Mouse (Mus musculus): ENCODE data around the gene Setd4. TPM values are rescaled to one million over a fixed set of nuclear protein-coding genes. Genes with fewer than 3 reads are reported as not detected.

Setd4 gene
- polyA plus RNA-seq, 1 experiment from 2014 or later: 6.3 TPM

DNA sequence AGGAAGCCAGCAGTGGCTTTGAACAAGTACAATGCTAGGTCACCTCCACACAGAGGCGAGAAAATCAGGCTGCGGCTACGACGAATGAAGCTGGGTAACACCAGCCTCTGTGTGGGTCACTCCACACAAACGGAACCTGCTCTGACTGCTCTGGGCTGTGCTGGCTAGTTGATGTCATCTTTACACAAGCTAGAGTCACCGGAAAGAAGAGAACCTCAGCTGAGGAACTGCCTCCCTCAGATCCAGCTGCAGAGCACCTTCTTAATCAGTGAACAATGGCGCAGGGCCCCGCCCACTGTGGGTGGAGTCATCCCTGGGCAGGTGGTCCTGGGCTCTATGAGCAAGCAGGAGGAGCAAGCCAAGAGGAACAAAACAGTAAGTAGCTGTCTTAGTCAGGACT is 17.5 kb downstream of the Setd4 start:
- Histone ChIP-seq H3K4me1 (ENCODE audit: insufficient read depth) (peaks cover 12% of the 10 kb centered on the region; the same call in 1 of the 2 replicates), H3K4me3 (ENCODE audit: low read depth, low read length) (peak overlapping the region; percentile 13; the same call in 1 of the 2 replicates), H3K4me2 (ENCODE audit: low read depth, low read length) (peak overlapping the region; percentile 52), H3K9ac (replicated peaks) (no peak overlapping the region), H3K27ac (ENCODE audit: low read depth) (0 out of 2 replicates have a peak overlapping the region, but pooled peaks have one; percentile 44), H3K36me3 (replicated peaks; ENCODE audit: insufficient read depth, low read length) (peaks cover 12% of the 10 kb centered on the region), H3K9me3 (ENCODE audit: low read length) (no peaks in the 10 kb centered on the region), H3K27me3 (ENCODE audit: insufficient read depth, low read length) (no peaks in the 10 kb centered on the region)
- ATAC-seq (0 out of 2 replicates have a peak, but pooled peaks have one; percentile 5), DNase-seq (peak; percentile 54)
- WGBS (ENCODE audit: insufficient replicate concordance): 49% methylated on average over 8 of the region's 8 CpGs
- TF ChIP-seq EP300 (IDR thresholded peaks at IDR 0.05; ENCODE audit: low read depth): no peak
- TF ChIP-seq CTCF (IDR thresholded peaks at IDR 0.05; ENCODE audit: low read depth): no peak

DNA sequence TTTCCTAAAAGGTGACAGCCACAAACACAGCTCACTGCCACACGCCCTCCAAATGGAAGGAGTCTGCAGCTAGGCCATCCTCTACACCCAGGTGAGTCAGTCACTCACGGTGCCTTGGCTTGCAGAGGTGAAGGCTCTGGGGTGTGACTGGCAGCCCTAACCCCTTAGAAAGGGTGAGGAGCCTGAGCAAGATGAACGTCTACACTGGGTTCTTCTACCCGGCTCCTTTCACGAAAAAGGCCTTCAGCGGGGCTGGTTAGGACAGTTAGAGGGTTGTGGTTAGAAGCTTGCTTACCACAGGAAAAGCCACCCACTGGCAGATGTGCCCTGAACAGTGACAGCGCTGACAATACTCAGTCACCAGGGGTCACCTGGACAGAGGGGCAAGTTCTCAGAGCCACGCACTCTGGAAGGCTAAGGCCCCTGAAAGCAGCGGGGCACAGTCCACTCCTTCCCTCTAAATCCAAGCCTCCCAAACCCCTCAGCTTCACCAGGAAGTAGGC is 18.1 kb downstream of the Setd4 start:
- Histone ChIP-seq H3K4me2 (ENCODE audit: low read depth, low read length) (peak overlapping the region; percentile 52), H3K4me1 (ENCODE audit: insufficient read depth) (peaks cover 12% of the 10 kb centered on the region; the same call in 1 of the 2 replicates), H3K36me3 (replicated peaks; ENCODE audit: insufficient read depth, low read length) (peaks cover 12% of the 10 kb centered on the region), H3K9ac (replicated peaks) (no peak overlapping the region), H3K4me3 (ENCODE audit: low read depth, low read length) (peak overlapping the region; percentile 13; the same call in 1 of the 2 replicates), H3K27me3 (ENCODE audit: insufficient read depth, low read length) (no peaks in the 10 kb centered on the region), H3K9me3 (ENCODE audit: low read length) (no peaks in the 10 kb centered on the region), H3K27ac (ENCODE audit: low read depth) (peak overlapping the region; percentile 44; the same call in 1 of the 2 replicates)
- TF ChIP-seq CTCF (IDR thresholded peaks at IDR 0.05; ENCODE audit: low read depth) (0 out of 2 replicates have a peak, but pooled peaks have one; percentile 8), EP300 (IDR thresholded peaks at IDR 0.05; ENCODE audit: low read depth) (no peak)
- DNase-seq (no peak), ATAC-seq (peak; percentile 30)
- WGBS (ENCODE audit: insufficient replicate concordance): 40% methylated on average over 9 of the region's 9 CpGs

DNA sequence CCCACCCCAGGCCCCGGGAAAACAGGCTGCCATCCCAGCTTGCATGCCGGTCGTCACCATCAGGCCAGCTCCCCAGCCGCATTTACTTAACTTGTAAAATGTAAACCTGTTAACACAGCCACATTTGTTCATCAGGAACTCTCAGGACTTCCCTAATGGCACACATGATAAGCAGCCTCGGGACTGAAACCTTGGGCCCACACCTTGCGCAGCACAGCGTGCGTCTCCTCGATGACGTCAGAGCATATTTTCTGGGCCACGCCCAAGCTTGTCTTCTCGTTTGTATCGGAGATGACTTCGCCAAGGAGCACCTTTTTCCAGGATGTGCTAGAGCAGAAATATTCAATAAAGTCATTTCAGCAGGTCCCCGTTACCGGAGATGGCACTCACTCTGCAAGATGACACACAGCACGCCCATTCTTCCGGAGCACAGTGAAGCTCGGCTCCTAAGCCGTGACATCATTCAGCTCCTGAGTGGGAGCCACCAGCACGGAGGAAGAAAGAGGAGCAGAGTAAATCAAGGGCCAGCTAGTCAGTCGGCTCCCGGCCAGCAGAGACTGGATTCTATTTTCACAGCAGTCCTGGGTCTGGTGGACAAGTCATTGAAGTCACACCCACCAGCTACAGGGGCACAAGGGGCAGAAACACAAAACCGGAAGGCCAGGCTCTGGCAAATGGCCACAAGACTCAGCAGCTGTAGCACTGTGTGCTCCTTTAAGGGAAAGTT is 18.7 kb downstream of the Setd4 start:
- H3K36me3 ChIP-seq (replicated peaks; ENCODE audit: insufficient read depth, low read length): peaks cover 12% of the 10 kb centered on the region
- H3K4me3 ChIP-seq (ENCODE audit: low read depth, low read length): no peak overlapping the region
- H3K27ac ChIP-seq (ENCODE audit: low read depth): peak overlapping the region; percentile 44; the same call in 1 of the 2 replicates
- DNase-seq: no peak
- TF ChIP-seq EP300 (IDR thresholded peaks at IDR 0.05; ENCODE audit: low read depth): no peak
- no peak for TF ChIP-seq CTCF (IDR thresholded peaks at IDR 0.05; ENCODE audit: low read depth)
- no peaks in the 10 kb centered on the region for H3K9me3 ChIP-seq (ENCODE audit: low read length)
- no peaks in the 10 kb centered on the region for H3K27me3 ChIP-seq (ENCODE audit: insufficient read depth, low read length)
- ATAC-seq: 0 out of 2 replicates have a peak, but pooled peaks have one; percentile 9
- peaks cover 12% of the 10 kb centered on the region; the same call in 1 of the 2 replicates for H3K4me1 ChIP-seq (ENCODE audit: insufficient read depth)
- H3K9ac ChIP-seq (replicated peaks): no peak overlapping the region
- WGBS (ENCODE audit: insufficient replicate concordance): 72% methylated on average over 24 of the region's 24 CpGs
- peak overlapping the region; percentile 52 for H3K4me2 ChIP-seq (ENCODE audit: low read depth, low read length)

GRCm38 (mm10) chr16:93581125-93581524 is 22.7 kb downstream of the Setd4 start:
- Histone ChIP-seq H3K9ac (replicated peaks) (no peak overlapping the region), H3K4me2 (ENCODE audit: low read depth, low read length) (no peak overlapping the region), H3K27ac (ENCODE audit: low read depth) (no peak overlapping the region), H3K4me1 (ENCODE audit: insufficient read depth) (0 out of 2 replicates have a peak, but pooled peaks cover 4% of the 10 kb centered on the region), H3K36me3 (replicated peaks; ENCODE audit: insufficient read depth, low read length) (peaks cover 7% of the 10 kb centered on the region), H3K27me3 (ENCODE audit: insufficient read depth, low read length) (no peaks in the 10 kb centered on the region), H3K9me3 (ENCODE audit: low read length) (no peaks in the 10 kb centered on the region), H3K4me3 (ENCODE audit: low read depth, low read length) (no peak overlapping the region)
- ATAC-seq (no peak), DNase-seq (peak; percentile 10)
- TF ChIP-seq CTCF (IDR thresholded peaks at IDR 0.05; ENCODE audit: low read depth) (no peak), EP300 (IDR thresholded peaks at IDR 0.05; ENCODE audit: low read depth) (no peak)
- WGBS (ENCODE audit: insufficient replicate concordance): 55% methylated on average over 6 of the region's 6 CpGs

- no peak for DNase-seq
- no peak overlapping the region for H3K9ac ChIP-seq (replicated peaks)
- H3K9me3 ChIP-seq (ENCODE audit: low read length): no peaks in the 10 kb centered on the region
- no peak overlapping the region for H3K27ac ChIP-seq (ENCODE audit: low read depth)
- WGBS (ENCODE audit: insufficient replicate concordance): 79% methylated on average over 8 of the region's 8 CpGs
- no peak overlapping the region for H3K4me3 ChIP-seq (ENCODE audit: low read depth, low read length)
- no peaks in the 10 kb centered on the region for H3K36me3 ChIP-seq (replicated peaks; ENCODE audit: insufficient read depth, low read length)
- H3K4me2 ChIP-seq (ENCODE audit: low read depth, low read length): no peak overlapping the region
- H3K27me3 ChIP-seq (ENCODE audit: insufficient read depth, low read length): no peaks in the 10 kb centered on the region
- H3K4me1 ChIP-seq (ENCODE audit: insufficient read depth): peaks cover 3% of the 10 kb centered on the region; the same call in 1 of the 2 replicates
- no peak for TF ChIP-seq EP300 (IDR thresholded peaks at IDR 0.05; ENCODE audit: low read depth)
- TF ChIP-seq CTCF (IDR thresholded peaks at IDR 0.05; ENCODE audit: low read depth): no peak
- ATAC-seq: no peak
Measured at GRCm38 (mm10) chr16:93578346-93579005, 25.4 kb downstream of the Setd4 start.

Data from liver, postnatal 0 days (tissue).